Mouse (Mus musculus) kidney, postnatal 25 days (tissue): ENCODE measurements at regions not wholly inside any gene's neighbourhood (a gene's known extent, or its start where the extent isn't known, plus 50 kb on each side); places are given as distances from the start of the nearest gene placed in this dataset.
"Not testable (repeated sequence)": the region's sequence is repeated elsewhere in the genome, so short reads cannot be mapped to it uniquely, and the experiment has no call there.

Experiments
- DNase-seq, 2 experiments: peaks; one replicate each; pipeline ENCODE4 v3.0.0; 2021; ENCODE audit warnings: mixed read lengths in 2 of 2

DNA sequence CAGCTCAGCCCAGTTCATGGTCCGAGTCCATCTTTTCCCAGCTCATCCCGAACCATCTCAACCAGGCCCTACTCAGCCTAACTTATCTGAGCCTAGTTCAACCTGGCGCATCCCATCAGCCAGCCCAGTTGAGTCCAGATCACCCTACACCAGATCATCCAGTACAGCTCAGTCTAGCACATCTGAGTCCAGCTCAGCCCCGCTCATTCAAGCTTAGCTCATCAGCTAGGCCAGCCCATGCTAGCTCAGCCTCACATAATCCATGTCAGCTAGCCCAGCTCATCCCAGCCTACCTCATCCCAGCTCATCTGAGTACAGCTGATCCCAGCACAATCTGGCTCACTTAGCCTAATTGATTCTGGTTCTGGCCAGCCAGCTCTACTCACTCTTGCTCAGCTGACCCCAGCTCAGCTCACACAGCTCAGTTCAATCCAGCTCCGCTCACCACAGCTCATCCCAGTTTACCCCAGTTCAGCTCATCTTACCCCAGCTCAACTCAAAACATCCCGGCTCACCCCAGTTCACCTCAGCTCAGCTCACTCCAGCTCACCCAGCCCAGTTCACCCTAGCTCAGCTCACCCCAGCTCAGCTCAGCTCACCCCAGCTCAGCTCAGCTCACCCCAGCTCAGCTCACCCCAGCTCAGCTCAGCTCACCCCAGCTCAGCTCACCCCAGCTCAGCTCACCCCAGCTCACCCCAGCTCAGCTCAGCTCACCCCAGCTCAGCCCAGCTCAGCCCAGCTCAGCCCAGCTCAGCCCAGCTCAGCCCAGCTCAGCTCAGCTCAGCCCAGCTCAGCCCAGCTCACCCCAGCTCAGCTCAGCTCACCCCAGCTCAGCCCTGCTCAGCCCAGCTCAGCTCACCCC lies 65.3 kb upstream of the Adam6b start:
- DNase-seq = no peak

DNA sequence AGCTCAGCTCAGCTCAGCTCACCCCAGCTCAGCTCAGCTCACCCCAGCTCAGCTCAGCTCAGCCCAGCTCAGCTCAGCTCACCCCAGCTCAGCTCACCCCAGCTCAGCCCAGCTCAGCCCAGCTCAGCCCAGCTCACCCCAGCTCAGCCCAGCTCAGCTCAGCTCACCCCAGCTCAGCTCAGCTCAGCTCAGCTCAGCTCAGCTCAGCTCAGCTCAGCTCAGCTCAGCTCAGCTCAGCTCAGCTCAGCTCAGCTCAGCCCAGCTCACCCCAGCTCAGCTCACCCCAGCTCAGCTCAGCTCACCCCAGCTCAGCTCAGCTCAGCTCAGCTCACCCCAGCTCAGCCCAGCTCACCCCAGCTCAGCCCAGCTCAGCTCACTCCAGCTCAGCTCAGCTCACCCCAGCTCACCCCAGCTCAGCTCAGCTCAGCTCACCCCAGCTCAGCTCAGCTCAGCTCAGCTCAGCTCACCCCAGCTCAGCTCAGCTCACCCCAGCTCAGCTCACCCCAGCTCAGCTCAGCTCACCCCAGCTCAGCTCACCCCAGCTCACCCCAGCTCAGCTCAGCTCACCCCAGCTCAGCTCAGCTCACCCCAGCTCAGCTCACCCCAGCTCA lies 64.6 kb upstream of the Adam6b start:
- DNase-seq = not testable (repeated sequence)

DNA sequence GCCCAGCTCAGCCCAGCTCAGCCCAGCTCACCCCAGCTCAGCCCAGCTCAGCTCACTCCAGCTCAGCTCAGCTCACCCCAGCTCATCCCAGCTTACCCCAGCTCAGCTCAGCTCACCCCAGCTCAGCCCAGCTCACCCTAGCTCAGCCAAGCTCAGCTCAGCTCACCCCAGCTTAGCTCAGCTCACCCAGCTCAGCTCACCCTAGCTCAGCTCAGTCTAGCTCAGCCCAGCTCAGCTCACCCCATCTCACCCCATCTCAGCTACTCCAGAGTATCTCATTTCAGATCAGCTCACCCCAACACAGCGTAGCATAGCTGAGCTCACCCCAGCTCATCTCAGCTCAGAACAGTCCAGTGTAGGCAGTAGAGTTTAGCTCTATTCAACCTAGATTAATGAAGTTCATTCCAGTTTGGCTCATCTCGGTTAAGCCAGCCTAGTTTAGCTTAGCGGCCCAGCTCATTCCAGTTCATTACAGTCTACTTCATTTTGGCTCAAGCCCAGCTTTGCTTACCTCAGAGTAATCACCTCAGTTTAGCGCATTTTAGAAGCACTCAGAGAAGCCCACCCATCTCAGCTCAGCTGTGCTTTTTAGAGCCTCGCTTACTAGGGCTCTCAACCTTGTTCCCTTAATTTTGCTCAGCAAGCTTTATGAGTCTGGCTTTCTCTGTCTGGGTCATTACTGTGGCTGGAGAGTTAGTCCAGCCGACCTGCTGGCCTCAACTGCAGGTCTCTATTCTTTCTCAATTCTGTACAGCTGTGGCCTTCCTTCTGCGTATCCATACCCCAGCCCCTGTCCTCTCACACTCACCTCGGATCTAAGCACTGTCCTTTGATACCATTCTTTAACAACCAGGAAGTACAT lies 63.9 kb upstream of the Adam6b start:
- DNase-seq = no peak

DNA sequence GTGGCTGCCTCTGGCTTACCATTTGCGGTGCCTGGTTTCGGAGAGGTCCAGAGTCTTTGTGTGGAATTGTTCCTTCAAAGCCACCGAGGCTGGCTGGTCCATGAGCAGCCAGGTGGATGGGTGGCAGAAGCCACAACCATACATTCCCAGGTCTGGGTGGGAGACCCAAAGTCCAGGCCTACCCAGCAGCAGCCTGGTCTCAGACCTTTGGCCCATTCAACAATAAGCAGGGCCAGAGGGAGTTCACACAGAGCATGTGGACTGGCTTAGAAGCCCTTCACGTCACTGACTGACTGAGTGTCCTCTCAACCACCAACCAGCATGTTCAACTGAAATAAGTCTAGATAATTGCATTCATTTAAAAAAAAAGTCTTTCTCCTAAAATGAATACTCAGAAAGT lies 62.7 kb upstream of the Adam6b start:
- no peak for DNase-seq

DNA sequence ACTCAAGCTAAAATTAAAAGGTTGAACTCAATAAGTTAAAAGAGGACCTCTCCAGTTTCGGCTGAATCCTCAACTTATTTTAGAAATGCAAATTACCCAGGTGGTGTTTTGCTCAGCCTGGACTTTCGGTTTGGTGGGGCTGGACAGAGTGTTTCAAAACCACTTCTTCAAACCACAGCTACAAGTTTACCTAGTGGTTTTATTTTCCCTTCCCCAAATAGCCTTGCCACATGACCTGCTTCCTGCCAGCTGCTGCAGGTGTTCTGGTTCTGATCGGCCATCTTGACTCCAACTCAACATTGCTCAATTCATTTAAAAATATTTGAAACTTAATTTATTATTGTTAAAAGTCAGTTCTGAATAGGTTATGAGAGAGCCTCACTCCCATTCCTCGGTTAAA lies 62.0 kb upstream of the Adam6b start:
- no peak for DNase-seq

DNA sequence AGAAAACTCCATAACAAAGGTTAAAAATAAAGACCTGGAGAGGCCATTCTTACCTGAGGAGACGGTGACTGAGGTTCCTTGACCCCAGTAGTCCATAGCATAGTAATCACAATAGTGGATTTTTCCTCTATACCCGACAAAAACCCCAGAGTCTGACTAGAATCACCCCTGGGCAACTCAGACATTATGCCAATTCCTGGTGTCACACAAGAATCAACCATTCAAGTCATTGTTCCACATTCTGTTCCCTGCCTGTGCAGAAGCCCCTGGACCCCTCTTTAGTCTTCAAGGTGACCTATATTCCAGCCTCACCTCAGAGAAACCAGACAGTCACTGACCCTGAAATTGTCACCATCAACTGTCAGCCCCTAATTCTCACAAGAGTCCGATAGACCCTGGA lies 60.9 kb upstream of the Adam6b start:
- DNase-seq = no peak

DNA sequence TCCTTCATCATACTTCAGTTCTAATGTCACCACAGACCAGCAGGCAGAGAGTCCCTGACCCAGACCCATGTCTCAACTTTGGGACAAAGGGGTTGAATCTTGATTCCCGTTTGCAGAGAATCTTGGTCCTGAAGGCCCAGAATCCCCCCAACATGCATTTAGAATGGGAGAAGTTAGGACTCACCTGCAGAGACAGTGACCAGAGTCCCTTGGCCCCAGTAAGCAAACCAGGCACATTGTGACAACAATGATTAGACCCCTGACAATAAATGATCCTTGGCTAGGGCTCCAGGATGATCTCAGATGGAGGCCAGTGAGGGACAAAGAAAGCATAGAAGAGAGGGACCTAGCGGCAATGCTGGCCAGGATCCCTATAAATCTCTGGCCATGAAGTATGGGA lies 60.4 kb upstream of the Adam6b start:
- no peak for DNase-seq

DNA sequence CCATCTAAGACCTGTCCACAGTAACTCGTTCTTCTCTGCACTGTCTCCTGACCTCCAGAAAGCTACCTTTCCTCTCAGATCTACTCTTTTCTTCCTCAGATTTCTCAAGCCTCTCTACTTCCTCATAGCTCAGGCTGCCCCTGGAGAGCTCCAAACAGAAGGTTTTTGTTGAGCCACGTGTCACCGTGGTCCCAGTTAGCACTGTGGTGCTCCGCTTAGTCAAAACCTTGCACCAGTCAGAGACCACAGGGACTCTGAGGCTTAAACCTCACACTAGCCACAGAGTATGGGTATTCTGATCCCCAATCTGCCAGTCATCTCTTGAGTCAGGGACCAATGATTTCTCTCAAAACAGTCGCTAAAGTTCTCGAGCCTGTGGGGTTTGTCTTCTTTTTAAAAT lies 59.0 kb upstream of the Adam6b start:
- no peak for DNase-seq
